Mouse (Mus musculus) gastrocnemius, adult 2 months (tissue): ENCODE measurements around the gene Fam149b. TPM values are rescaled to one million over a fixed set of nuclear protein-coding genes. Genes with fewer than 3 reads are reported as not detected.
"Not testable (repeated sequence)": the region's sequence is repeated elsewhere in the genome, so short reads cannot be mapped to it uniquely, and the experiment has no call there.

Experiments used
- DNase-seq: peaks from one replicate; pipeline ENCODE4 v3.0.0; 2022
- H3K27ac ChIP-seq: fragments of 200-600 bp; 2 replicates; pipeline ENCODE4 v1.8.1; 2022; ENCODE audit warnings: mild to moderate bottlenecking
- H3K4me3 ChIP-seq: fragments of 200-600 bp; 2 replicates; pipeline ENCODE4 v1.8.1; 2022; ENCODE audit warnings: mild to moderate bottlenecking, moderate library complexity
- CTCF ChIP-seq: fragments of 200-600 bp; IDR thresholded peaks from 2 replicates; pipeline ENCODE4 v1.8.1; 2022; ENCODE audit warnings: antibody characterized with exemption, mild to moderate bottlenecking, moderate library complexity
- intact Hi-C: fragments of 180-260 bp; cut with DNase I; formaldehyde crosslinking; loops from one replicate; pipeline ENCODE4 v1.15.1; 2025
- long read RNA-seq, 2 experiments: library from polyadenylated mRNA; stranded (forward); transcript quantifications; one replicate each; pipeline ENCODE4 v2.0.0; 2021
- total RNA-seq, 2 experiments: library from RNA; stranded (reverse); gene quantifications; 2 replicates each; pipeline ENCODE4 v1.2.3; 2021

The Fam149b gene
- 10 to 100 TPM; 18.2 to 22.7 TPM for total RNA-seq
- long read RNA-seq, experiment 1, transcript Fam149b-203 (14 exons, 2,370 nt) = major isoform, 5 of 50 reads
- long read RNA-seq, experiment 1, partial matches to known transcripts = 13 of 50 reads
- long read RNA-seq, experiment 1, other reads (novel, unspliced or antisense) = 29 of 50 reads
- long read RNA-seq, experiment 2, full-length matches to known transcripts = 13 of 48 reads
- long read RNA-seq, experiment 2, partial matches to known transcripts = 11 of 48 reads
- long read RNA-seq, experiment 2, other reads (novel, unspliced or antisense) = 24 of 48 reads

- intact Hi-C loops = loop anchor here (5.0 kb wide), 1 partner anchor 129 kb away; no protein-coding TSS in a partner anchor
- peak; percentile 94 for DNase-seq
- peak; percentile 65 for TF ChIP-seq CTCF
These were observed at the start of gene Fam149b, which contains the start of gene Ecd for GRCm38 (mm10) chr14:20347991-20348541. TSS of gene Fam149b (plus strand) at chr14:20348162. TSS of gene Ecd (minus strand) at chr14:20348121.

GRCm38 (mm10) chr14:20305085-20305484 is 42.9 kb upstream of the Fam149b start:
- TF ChIP-seq CTCF = peak; percentile 13; the same call in 1 of the 2 replicates
- intact Hi-C loops, H3K27ac ChIP-seq, DNase-seq, H3K4me3 ChIP-seq: not testable (repeated sequence)

More at GRCm38 (mm10) chr14:20347991-20348541, at the start of gene Fam149b, which contains the start of gene Ecd:
- Histone ChIP-seq H3K4me3 (peak within 1 kb of the TSS; percentile 91), H3K27ac (peak within 1 kb of the TSS; percentile 90)

GRCm38 (mm10) chr14:20315137-20315536 is 32.8 kb upstream of the Fam149b start:
- intact Hi-C loops = no loop called here
- Histone ChIP-seq H3K27ac (no peak overlapping the region), H3K4me3 (no peak overlapping the region)
- no peak for DNase-seq
- TF ChIP-seq CTCF = no peak

DNA sequence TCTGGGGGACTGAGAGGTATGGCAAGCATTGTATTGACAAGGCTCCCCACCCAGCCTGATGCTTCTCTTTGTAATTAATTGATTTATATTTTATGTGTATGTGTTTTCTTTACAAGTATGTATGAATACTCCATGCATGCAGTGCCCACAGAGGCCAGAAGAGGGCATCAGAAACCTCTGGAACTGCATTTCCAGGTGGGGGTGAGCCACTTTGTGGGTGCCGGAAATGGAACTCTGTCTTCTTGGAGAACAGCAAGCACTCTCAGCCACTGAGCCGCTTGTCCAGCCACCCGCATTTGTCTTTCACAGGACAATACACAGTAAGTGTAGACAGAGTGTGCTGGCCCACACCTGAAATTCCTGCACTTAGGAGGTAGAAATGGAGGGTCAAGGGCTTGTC is 28.5 kb upstream of the Fam149b start:
- Histone ChIP-seq H3K4me3 (no peak overlapping the region), H3K27ac (no peak overlapping the region)
- intact Hi-C loops = no loop called here
- peak; percentile 76 for TF ChIP-seq CTCF
- peak; percentile 41 for DNase-seq

DNA sequence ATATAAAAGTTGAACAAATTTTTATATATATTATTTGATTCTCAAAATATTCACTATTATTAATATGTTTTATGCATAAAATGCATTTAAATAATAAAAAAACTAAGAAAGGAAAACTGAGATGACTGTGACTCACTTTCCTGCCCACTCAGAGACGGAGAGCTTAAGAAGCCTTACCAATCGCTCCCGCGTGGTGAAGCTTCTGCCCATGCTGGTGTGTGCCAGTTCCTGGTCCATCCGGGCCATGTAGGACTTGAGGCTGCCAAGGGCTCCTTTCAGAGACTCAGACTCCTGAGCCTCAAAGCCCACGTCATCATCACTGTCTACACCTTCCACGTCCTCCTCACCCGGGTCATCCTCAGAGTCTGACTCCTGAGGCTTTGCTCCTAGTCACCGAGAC is 23.8 kb upstream of the Fam149b start:
- DNase-seq = no peak
- intact Hi-C loops = no loop called here
- Histone ChIP-seq H3K4me3 (no peak overlapping the region), H3K27ac (no peak overlapping the region)
- no peak for TF ChIP-seq CTCF

- peak; percentile 37 for TF ChIP-seq CTCF
- no peak for DNase-seq
- intact Hi-C loops = no loop called here
- Histone ChIP-seq H3K27ac (no peak overlapping the region), H3K4me3 (no peak overlapping the region)
These were observed 19.5 kb upstream of the Fam149b start for GRCm38 (mm10) chr14:20328474-20328873.

GRCm38 (mm10) chr14:20331316-20331715 is 16.6 kb upstream of the Fam149b start:
- H3K27ac ChIP-seq = no peak overlapping the region
- no peak for DNase-seq
- no peak for TF ChIP-seq CTCF
- intact Hi-C loops = no loop called here
- H3K4me3 ChIP-seq = no peak overlapping the region

- no peak for DNase-seq
- intact Hi-C loops = no loop called here
- TF ChIP-seq CTCF = no peak
- H3K4me3 ChIP-seq = no peak overlapping the region
- no peak overlapping the region for H3K27ac ChIP-seq
These were observed 8.5 kb upstream of the Fam149b start for GRCm38 (mm10) chr14:20339415-20339814.

GRCm38 (mm10) chr14:20340149-20340548 is 7.8 kb upstream of the Fam149b start:
- no peak overlapping the region for H3K27ac ChIP-seq
- intact Hi-C loops = no loop called here
- no peak for DNase-seq
- no peak overlapping the region for H3K4me3 ChIP-seq
- peak; percentile 57 for TF ChIP-seq CTCF

DNA sequence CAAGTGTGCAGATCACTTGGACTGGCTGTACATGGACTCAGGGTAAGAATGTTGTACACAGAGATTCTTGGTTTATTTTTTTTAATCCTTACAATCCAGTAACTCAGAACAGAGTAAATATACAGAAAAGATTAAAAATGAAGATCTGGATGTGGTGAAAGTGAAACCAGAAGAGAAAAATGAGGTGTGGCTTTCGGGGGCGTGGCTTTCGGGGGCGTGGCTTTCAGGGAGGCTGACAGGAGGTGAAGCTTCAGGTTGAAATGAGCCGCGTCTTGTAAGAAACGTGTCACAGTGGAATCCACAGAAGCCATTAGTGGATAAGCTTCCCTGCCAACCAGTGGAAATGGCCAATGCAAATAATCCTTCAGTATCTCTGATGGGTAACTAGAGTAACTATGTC is 7.1 kb upstream of the Fam149b start:
- DNase-seq = no peak
- intact Hi-C loops = no loop called here
- TF ChIP-seq CTCF = no peak
- Histone ChIP-seq H3K4me3 (no peak overlapping the region), H3K27ac (no peak overlapping the region)

DNA sequence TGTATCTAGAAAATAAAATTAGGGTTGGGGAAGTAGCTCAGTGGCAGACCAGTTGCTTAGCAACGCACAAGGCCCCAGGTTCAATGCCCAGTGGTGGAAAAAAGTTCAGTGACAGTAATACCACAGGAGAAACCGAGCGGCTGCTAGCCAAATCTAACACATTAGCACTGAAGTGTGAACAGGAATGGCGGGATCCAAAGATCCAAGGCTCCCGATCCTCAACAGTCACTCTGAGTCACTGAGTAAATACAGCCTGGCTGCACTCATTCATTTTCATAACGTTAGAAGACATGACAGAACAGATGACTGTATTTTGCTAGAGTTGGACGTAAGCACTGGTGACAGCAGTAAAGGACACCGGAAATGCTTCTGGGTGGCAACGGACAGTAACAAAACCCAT is 2.1 kb upstream of the Fam149b start:
- no peak for DNase-seq
- TF ChIP-seq CTCF = no peak
- no peak overlapping the region for H3K4me3 ChIP-seq
- intact Hi-C loops = loop anchor here (5.0 kb wide), 1 partner anchor 131 kb away; no protein-coding TSS in a partner anchor
- no peak overlapping the region for H3K27ac ChIP-seq

DNA sequence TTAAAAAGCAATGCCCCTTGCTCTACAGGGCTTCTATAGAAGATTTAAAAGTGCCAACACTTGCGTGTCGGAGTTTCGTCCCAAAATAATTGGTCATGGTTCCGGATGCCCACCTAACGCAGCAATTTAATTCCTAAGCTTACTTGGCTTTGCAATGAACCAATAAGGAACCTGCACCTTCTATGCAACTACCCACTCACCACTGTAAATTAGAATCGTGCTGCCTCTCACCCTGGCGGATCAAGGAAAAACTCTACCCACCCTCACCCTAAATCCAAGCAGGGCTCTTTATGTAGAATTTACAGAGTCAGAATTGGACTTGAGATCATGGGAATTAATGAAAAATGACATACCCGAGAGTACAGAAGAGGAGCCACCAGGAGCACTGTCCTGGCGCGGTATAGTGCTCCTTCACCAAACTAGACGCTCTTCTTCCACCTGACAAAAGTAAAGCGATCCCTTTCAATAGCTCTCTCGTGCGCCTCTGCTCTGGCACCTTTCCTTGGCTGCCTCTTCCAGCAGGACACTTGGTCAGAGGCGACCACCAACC is 446 bp upstream of the Fam149b start:
- Histone ChIP-seq H3K4me3 (peak overlapping the region; percentile 91), H3K27ac (peak overlapping the region; percentile 90)
- DNase-seq = no peak
- no peak for TF ChIP-seq CTCF
- intact Hi-C loops = loop anchor here (5.0 kb wide), 1 partner anchor 130 kb away; no protein-coding TSS in a partner anchor

DNA sequence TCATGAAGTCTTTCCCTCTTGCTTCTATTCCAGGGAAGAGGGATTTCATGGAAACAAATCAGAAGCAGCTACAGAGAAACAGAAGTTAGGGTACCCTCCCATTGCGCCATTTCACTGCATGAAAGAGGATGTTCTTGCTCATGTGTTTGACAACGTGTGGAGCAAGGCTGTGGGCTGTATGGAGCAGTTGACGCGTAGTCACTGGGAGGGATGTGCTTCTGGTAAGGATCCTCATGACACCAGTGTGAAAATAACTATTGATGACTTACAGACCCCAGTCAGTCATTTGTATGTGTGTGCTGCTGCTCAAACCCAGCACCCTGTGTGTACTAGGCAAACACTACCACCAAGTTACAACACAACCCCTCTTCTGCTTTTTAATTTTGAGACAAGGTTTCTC is 15.3 kb downstream of the Fam149b start:
- TF ChIP-seq CTCF = no peak
- no peak for DNase-seq
- no peak overlapping the region for H3K4me3 ChIP-seq
- intact Hi-C loops = no loop called here
- no peak overlapping the region for H3K27ac ChIP-seq
